Mouse (Mus musculus) kidney, adult 2 months (tissue): ENCODE measurements around the gene C1ql1.

Experiments used
- CTCF ChIP-seq: fragments of 200-500 bp; conservative IDR thresholded peaks from 2 replicates; pipeline ENCODE4 v1.5.1; 2011; ENCODE audit warnings: low read depth, mild to moderate bottlenecking, control low read depth, low read length, moderate library complexity, mixed read lengths; ENCODE audit not compliant: insufficient read depth, insufficient read length
- POLR2A ChIP-seq: fragments of 200-500 bp; IDR thresholded peaks from one replicate; pipeline ENCODE4 v1.6.1; 2011; ENCODE audit warnings: low read depth, low read length, control low read depth

- TF ChIP-seq CTCF (no peak), POLR2A (no peak)
These were observed 25.0 kb downstream of the C1ql1 start for GRCm38 (mm10) chr11:102921491-102921890.
